Mouse (Mus musculus): ENCODE data around the gene Farp1.

DNA sequence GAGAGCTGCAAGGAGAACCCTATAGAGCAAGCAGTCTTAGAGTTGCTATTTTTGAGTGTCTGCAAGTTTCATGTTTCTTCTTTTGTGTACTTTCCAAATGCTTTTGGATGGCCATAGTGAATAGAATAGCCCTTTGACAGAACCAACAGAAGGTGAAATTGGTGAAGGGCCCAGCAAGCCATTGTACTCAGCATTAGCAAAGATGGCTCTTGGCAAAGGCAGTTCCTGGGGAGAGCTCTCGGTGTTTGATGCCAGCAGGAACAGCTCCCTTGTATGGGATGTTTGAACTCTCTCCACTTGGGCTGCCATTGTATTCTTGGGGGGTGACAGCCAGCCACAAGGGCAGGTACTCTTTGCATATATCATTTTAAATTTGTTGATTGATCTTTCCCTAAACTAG is 29.7 kb downstream of the Farp1 start:
- no peak for TF ChIP-seq CTCF (conservative IDR thresholded peaks at IDR 0.05; ENCODE audit: insufficient read depth, insufficient read length, low read depth, low read length)
- TF ChIP-seq POLR2A (IDR thresholded peaks at IDR 0.05; ENCODE audit: low read depth, low read length) = no peak
